Mouse (Mus musculus) MEL (cell line): Measurements from ENCODE around the gene Fnbp1.

Source experiments
- CTCF ChIP-seq, 3 experiments: IDR thresholded peaks in 2 of 3; conservative IDR thresholded peaks in 1 of 3; 2 replicates each; pipeline ENCODE4 v1.5.1; 2011 to 2012; ENCODE audit warnings: low read length in 3 of 3, low read depth in 2 of 3, mild to moderate bottlenecking in 2 of 3, improper control_type of control experiment in 1 of 3, inconsistent platforms in 1 of 3, mixed read lengths in 1 of 3, moderate library complexity in 1 of 3; ENCODE audit not compliant: control insufficient read depth in 1 of 3, insufficient read depth in 1 of 3, poor library complexity in 1 of 3, severe bottlenecking in 1 of 3
- EP300 ChIP-seq, 2 experiments: IDR thresholded peaks; 2 replicates each; pipeline ENCODE4 v1.6.1; 2011; ENCODE audit warnings: improper control_type of control experiment in 2 of 2, low read length in 2 of 2, low read depth in 1 of 2, mild to moderate bottlenecking in 1 of 2
- POLR2AphosphoS2 ChIP-seq: IDR thresholded peaks from 2 replicates; pipeline ENCODE4 v1.6.1; 2011; ENCODE audit warnings: low read length, improper control_type of control experiment
- TCF12 ChIP-seq: IDR thresholded peaks from 2 replicates; pipeline ENCODE4 v1.6.1; 2014; ENCODE audit warnings: low read depth, mild to moderate bottlenecking, inconsistent platforms, low read length, improper control_type of control experiment, moderate library complexity
- USF1 ChIP-seq: IDR thresholded peaks from 2 replicates; pipeline ENCODE4 v1.6.1; 2014; ENCODE audit warnings: low read depth, mild to moderate bottlenecking, inconsistent platforms, low read length, improper control_type of control experiment, moderate library complexity
- USF2 ChIP-seq, 2 experiments: IDR thresholded peaks; 2 replicates each; pipeline ENCODE4 v1.6.1; 2011 to 2012; ENCODE audit warnings: improper control_type of control experiment in 2 of 2, low read length in 2 of 2, borderline replicate concordance in 1 of 2, inconsistent platforms in 1 of 2, low read depth in 1 of 2, mild to moderate bottlenecking in 1 of 2; ENCODE audit not compliant: insufficient read depth in 1 of 2

DNA sequence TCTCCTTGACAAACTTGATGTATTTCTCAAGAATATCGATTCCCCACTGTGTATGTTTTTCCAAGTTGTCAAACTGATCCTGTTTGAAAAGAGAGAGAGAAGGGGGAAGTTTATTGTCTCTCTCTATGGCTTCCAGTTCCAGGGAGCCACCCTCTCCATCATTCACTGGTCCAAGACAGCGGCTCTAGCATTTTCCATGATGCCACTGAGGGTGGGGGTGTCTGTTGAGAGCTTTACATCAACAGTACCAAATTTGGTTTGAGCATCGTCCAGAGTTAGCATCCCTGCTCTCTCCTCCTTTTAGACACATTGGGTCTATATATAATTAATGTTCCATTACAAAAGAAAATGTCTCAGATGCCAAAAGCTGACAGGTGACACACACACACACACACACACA is 36.5 kb downstream of the Fnbp1 start:
- no peak for TF ChIP-seq TCF12
- TF ChIP-seq CTCF (IDR thresholded peaks at IDR 0.05 in 2 of 3, conservative IDR thresholded peaks at IDR 0.05 in 1 of 3; ENCODE audit: control insufficient read depth in 1 of 3, insufficient read depth in 1 of 3, low read depth in 2 of 3, low read length in 3 of 3, poor library complexity in 1 of 3, severe bottlenecking in 1 of 3): no peak
- no peak for TF ChIP-seq USF1
- no peak for TF ChIP-seq EP300 (IDR thresholded peaks at IDR 0.05; ENCODE audit: low read depth in 1 of 2, low read length in 2 of 2)
- TF ChIP-seq USF2 (IDR thresholded peaks at IDR 0.05; ENCODE audit: borderline replicate concordance in 1 of 2, insufficient read depth in 1 of 2, low read depth in 1 of 2, low read length in 2 of 2): no peak
- TF ChIP-seq POLR2AphosphoS2: no peak
